Mouse (Mus musculus) embryonic facial prominence, embryonic 12.5 days (tissue): ENCODE results near the gene Xlr4a. TPM values are rescaled to one million over a fixed set of nuclear protein-coding genes. Genes with fewer than 3 reads are reported as not detected.
"Not testable (repeated sequence)": the region's sequence is repeated elsewhere in the genome, so short reads cannot be mapped to it uniquely, and the experiment has no call there.

ENCODE experiments used
- ATAC-seq: fragments of 200-750 bp; cut with Nextera tagmentation; 2 replicates; pipeline ENCODE4 v1.8.0; 2017; ENCODE audit not compliant: insufficient number of reproducible peaks, insufficient read depth, low FRiP score, low TSS enrichment
- H3K27ac ChIP-seq: fragments of 300-500 bp; sonication (generic); 2 replicates; pipeline ENCODE4 v1.5.1; 2016; ENCODE audit warnings: mild to moderate bottlenecking
- H3K27me3 ChIP-seq: fragments of 300-500 bp; sonication (generic); 2 replicates; pipeline ENCODE4 v1.6.1; 2016; ENCODE audit warnings: mild to moderate bottlenecking, moderate library complexity
- H3K36me3 ChIP-seq: fragments of 300-500 bp; sonication (generic); 2 replicates; pipeline ENCODE4 v1.6.1; 2016; ENCODE audit warnings: mild to moderate bottlenecking
- H3K4me1 ChIP-seq: fragments of 300-500 bp; sonication (generic); 2 replicates; pipeline ENCODE4 v1.6.1; 2016
- H3K4me2 ChIP-seq: fragments of 300-500 bp; sonication (generic); replicated peaks from 2 replicates; pipeline ENCODE4 v1.6.1; 2016; ENCODE audit warnings: mild to moderate bottlenecking, moderate library complexity
- H3K4me3 ChIP-seq: fragments of 300-500 bp; sonication (generic); 2 replicates; pipeline ENCODE4 v1.5.1; 2016; ENCODE audit warnings: mild to moderate bottlenecking
- H3K9ac ChIP-seq: fragments of 300-500 bp; sonication (generic); 2 replicates; pipeline ENCODE4 v1.6.1; 2016; ENCODE audit warnings: mild to moderate bottlenecking, moderate library complexity
- H3K9me3 ChIP-seq: fragments of 300-500 bp; sonication (generic); 2 replicates; pipeline ENCODE4 v1.6.1; 2016; ENCODE audit warnings: mild to moderate bottlenecking, moderate library complexity
- WGBS: fragments of 180-500 bp; shearing (Covaris S2); methylation state at CpG from one replicate; pipeline ENCODE4 v1.1.7; 2016; 5-methylcytosine and 5-hydroxymethylcytosine counted together
- polyA plus RNA-seq: library from polyadenylated mRNA; unstranded; fragments of >200 nt; fragmentation: Nextera tagmentation; extraction: Ambion mirVana; gene quantifications from 2 replicates; pipeline ENCODE4 v1.2.1, GENCODE M21; 2016

The Xlr4a gene
- polyA plus RNA-seq, result 0.68 and 1.1 TPM in 2 replicates

DNA sequence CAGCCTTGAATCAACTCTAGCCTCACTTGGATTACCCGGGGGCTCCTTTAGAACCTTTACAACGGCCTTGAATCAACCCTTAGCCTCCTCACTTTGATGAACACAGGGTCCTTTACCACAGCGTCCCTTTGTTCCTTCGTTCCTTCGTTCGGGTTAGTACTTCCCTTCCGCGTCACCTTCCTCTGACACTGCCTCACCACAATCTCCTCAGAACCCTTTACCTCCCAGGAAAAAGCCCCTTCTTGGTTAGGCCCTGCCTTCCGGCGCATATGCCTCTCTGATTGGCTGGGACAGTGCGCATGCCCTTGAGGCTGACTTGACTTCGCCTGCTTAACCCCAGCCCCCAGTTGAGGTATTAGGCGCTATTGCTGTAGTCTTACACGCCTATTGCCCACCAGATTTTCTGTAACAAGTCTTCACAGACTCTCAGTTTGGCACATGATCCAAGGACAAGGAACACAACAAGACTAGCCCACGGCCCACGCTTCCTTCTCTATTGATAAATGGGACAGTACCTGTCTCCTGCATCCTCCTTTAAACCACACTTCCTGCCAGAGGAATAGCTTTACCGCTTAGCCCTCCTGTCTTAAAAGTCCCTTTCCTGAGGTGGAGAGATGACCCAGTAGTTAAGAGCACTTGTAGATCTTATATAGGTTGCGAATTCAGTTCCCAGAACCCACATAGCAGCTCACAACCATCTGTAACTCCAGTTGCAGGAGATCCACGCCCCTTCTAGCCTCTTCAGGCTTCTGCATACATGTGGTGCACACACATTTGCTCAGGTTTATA, at the start of gene Xlr4a:
TSS of gene Xlr4a (minus strand) at position 212 of the 789 bp plus-strand sequence.
- not testable (repeated sequence) for H3K9ac ChIP-seq, H3K9me3 ChIP-seq, H3K4me3 ChIP-seq, H3K4me1 ChIP-seq, H3K36me3 ChIP-seq, H3K27me3 ChIP-seq, ATAC-seq, H3K4me2 ChIP-seq, H3K27ac ChIP-seq
- 80% methylated on average over 19 of the region's 19 CpGs for WGBS

DNA sequence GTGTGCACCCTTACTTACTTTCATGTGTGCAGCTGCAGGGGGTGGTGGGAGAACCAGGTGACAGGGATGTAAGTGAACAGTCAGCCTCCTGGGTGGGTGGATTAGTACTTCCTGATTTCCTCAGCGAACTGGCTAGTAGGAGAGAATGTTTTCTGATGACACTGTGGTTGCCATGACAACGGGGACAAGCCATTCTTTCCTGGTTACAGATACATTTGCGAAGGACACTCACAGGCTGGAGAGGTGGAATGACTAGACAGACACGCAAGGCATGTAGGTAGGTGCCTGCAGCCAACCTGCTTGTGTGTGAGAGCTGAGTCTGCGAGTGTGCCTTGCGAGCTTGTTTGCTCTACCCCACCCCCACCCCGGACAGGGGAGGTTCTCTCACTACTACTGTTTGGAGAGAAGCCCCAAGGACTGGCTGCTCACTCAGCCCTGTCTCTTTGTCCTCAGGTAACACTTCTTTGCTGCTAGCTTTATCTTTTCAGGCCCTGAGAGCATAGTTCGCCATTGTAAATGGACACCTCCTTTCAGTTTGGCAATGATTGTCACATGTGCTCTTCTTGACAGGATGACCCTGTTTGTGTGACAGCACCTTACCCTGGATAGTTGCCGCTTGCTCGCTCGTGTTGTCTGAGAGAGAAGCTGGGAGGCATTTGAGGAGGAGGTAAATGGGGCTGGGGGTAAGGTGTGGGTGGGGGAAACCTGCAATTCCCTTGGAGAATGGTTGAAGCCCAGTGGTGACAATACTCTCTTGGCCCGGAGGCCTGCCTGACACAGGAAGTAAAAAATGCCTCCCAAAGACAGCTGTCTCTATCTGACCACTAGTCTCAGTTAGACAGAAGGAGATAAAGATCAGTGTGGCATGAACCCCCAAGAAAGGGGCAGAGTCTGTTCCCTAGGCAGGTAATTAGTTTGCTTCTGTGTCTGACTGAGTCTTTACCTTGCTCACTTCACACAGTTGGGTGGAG, 40.9 kb upstream of the Xlr4a start:
- ATAC-seq, H3K4me3 ChIP-seq, H3K36me3 ChIP-seq, H3K27ac ChIP-seq, H3K4me1 ChIP-seq, H3K9me3 ChIP-seq, H3K27me3 ChIP-seq, H3K4me2 ChIP-seq, H3K9ac ChIP-seq: not testable (repeated sequence)
- WGBS, result no CpG with 5 or more reads among the region's 12 CpGs

DNA sequence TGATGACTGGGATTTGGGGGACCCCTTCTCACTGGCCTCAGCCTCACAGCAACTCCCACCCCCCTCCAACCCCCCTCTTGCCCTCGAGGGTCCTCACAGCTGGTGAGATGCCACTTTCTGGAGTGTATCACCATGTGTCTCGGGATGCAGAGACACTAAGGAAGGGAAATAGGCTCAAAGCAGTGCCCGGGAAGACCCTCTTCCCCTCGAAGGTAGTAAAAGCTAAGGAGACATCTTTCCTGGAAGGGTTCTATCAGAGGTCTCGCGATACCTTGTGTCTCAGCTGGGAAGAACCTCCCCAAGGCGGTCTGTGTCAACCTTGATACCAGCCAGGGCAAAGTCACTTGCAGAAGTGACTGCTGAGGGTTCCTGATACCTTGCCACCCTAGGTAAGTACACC, 34.5 kb upstream of the Xlr4a start, which contains the start of gene Gm14685:
TSS of gene Gm14685 (plus strand) at position 301 of the 400 bp plus-strand sequence.
- not testable (repeated sequence) for ATAC-seq

GRCm38 (mm10) chrX:73096941-73097508, 14.7 kb upstream of the Xlr4a start, which contains the start of gene Xlr3a:
Xlr3a (minus strand) TSS chrX:73097095.
- not testable (repeated sequence) for H3K9ac ChIP-seq, H3K36me3 ChIP-seq, H3K27me3 ChIP-seq, ATAC-seq, H3K4me3 ChIP-seq, H3K4me2 ChIP-seq, H3K9me3 ChIP-seq, H3K4me1 ChIP-seq, H3K27ac ChIP-seq
- 72% methylated on average over 13 of the region's 13 CpGs for WGBS

More for the DNA sequence above, 34.5 kb upstream of the Xlr4a start, which contains the start of gene Gm14685:
- not testable (repeated sequence) for H3K27ac ChIP-seq, H3K36me3 ChIP-seq, H3K9ac ChIP-seq, H3K4me1 ChIP-seq, H3K4me3 ChIP-seq, H3K9me3 ChIP-seq, H3K4me2 ChIP-seq, H3K27me3 ChIP-seq
- WGBS, result no CpG with 5 or more reads among the region's 7 CpGs

- ATAC-seq, H3K27me3 ChIP-seq: not testable (repeated sequence)
- 62% methylated on average over 2 of the region's 5 CpGs for WGBS
Observed at GRCm38 (mm10) chrX:73066765-73067312, 15.4 kb downstream of the Xlr4a start.

DNA sequence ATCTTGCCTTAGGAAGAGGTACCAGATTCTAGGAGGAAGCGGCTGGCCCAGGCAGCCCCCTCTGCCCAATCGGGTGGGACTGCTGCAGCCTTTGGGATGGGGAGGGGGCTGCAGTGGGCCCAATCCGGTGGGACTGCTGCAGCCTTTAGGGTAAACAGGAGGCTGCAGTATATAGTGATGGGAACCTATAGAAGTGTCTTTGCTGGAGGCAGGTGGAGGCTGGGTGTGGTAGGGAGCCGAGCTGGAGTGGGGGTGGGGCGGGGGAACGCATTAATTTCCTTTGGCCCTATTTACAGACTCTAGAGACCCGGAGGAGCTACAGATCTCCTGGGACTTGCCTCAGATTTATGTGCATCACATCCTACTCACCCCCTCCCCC, 17.9 kb downstream of the Xlr4a start, which contains the start of gene Pnma3:
TSS of gene Pnma3 (plus strand) at position 373 of the 379 bp plus-strand sequence.
- H3K9me3 ChIP-seq, result no peaks in the 10 kb centered on the region
- H3K4me2 ChIP-seq, result peak within 1 kb of the TSS; percentile 47
- no peaks in the 10 kb centered on the region for H3K36me3 ChIP-seq
- WGBS, result 23% methylated on average over 7 of the region's 7 CpGs
- no peak within 1 kb of the TSS for H3K27ac ChIP-seq
- peak within 1 kb of the TSS; percentile 23 for H3K4me3 ChIP-seq
- H3K27me3 ChIP-seq, result 0 out of 2 replicates have a peak, but pooled peaks cover 8% of the 10 kb centered on the region
- no peak for ATAC-seq
- H3K9ac ChIP-seq, result peak within 1 kb of the TSS; percentile 4; the same call in 1 of the 2 replicates
- no peaks in the 10 kb centered on the region for H3K4me1 ChIP-seq

More at GRCm38 (mm10) chrX:73066765-73067312, 15.4 kb downstream of the Xlr4a start:
- not testable (repeated sequence) for H3K27ac ChIP-seq, H3K4me1 ChIP-seq, H3K4me3 ChIP-seq, H3K9ac ChIP-seq, H3K9me3 ChIP-seq, H3K36me3 ChIP-seq, H3K4me2 ChIP-seq

DNA sequence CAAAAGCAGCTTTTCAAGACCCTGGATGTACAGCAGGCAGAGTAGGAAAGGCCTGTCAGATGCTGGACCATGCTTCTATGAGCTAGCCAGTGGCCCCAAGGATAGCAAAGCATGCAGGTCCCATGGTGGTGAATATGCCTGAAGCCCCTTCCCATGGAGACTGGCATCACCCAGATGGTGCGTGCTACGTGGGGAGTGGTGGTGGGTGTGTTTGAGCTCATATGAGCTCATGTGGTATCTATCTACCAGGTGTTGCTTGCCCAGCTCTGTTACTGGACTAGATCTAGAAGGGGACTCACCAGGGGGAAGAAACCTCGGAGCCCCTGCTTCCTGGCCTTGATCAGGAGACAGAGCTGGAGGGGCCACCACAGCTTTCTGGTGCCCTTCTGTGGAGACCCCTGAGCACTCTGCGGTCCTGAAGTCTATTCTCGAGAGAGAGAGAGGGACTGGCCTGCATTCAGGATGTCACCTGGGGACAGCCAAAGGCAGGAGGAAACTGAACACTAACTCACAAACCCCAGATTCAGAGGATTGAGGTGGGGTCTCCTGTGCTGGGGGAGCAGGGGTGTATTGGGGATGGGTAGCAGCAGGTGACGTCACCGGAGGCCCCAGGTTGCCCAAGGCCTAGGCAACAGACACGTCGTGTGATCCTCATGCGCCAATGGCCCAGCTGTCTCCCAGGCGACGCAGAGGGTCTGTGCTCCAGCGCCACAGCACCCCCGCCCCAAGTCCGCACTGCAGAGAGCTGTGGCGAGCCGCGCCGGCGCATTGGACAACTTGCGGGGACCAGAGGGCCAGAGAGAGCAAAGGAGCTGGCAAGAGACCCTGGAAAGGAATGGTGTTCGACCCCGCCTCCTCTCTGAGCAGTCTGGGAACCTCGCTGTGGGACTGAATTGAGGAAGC, 18.5 kb downstream of the Xlr4a start:
- peak overlapping the region; percentile 47 for H3K4me2 ChIP-seq
- H3K4me3 ChIP-seq, result peak overlapping the region; percentile 23
- no peaks in the 10 kb centered on the region for H3K4me1 ChIP-seq
- H3K9ac ChIP-seq, result peak overlapping the region; percentile 4; the same call in 1 of the 2 replicates
- no peaks in the 10 kb centered on the region for H3K36me3 ChIP-seq
- ATAC-seq, result 0 out of 2 replicates have a peak, but pooled peaks have one; percentile 56
- H3K27me3 ChIP-seq, result 0 out of 2 replicates have a peak, but pooled peaks cover 8% of the 10 kb centered on the region
- 32% methylated on average over 24 of the region's 24 CpGs for WGBS
- no peaks in the 10 kb centered on the region for H3K9me3 ChIP-seq
- no peak overlapping the region for H3K27ac ChIP-seq

- 55% methylated on average over 5 of the region's 5 CpGs for WGBS
- Histone ChIP-seq H3K9me3 (no peaks in the 10 kb centered on the region), H3K4me3 (no peak overlapping the region), H3K27ac (no peak overlapping the region), H3K9ac (no peak overlapping the region), H3K4me1 (no peaks in the 10 kb centered on the region), H3K4me2 (no peak overlapping the region), H3K36me3 (no peaks in the 10 kb centered on the region), H3K27me3 (0 out of 2 replicates have a peak, but pooled peaks cover 8% of the 10 kb centered on the region)
- ATAC-seq, result no peak
Observed at GRCm38 (mm10) chrX:73062323-73062722, 20.0 kb downstream of the Xlr4a start.

DNA sequence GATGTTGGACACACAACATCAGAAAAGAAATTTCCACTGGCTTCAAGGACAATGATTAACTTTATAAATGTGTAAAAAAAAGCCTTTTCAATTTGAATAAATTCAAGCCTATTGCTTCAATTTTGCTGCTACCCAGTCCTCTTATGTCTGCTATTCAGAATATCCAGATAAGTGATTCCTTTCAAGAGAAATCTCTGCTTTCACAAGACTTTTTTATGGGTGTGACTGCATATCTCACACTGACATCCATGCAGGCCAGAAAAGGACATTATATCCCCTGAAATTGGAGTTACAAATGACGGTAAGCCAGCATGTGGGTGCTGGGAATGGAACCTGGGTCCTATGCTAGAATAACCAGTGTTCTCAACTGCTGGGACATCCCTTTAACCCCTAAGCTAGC, 20.8 kb downstream of the Xlr4a start:
- no peaks in the 10 kb centered on the region for H3K36me3 ChIP-seq
- no peak overlapping the region for H3K9ac ChIP-seq
- H3K27ac ChIP-seq, result no peak overlapping the region
- no peak overlapping the region for H3K4me2 ChIP-seq
- H3K4me3 ChIP-seq, result no peak overlapping the region
- 83% methylated on average over 1 of the region's 1 CpGs for WGBS
- H3K4me1 ChIP-seq, result no peaks in the 10 kb centered on the region
- no peak for ATAC-seq
- H3K27me3 ChIP-seq, result 0 out of 2 replicates have a peak, but pooled peaks cover 8% of the 10 kb centered on the region
- H3K9me3 ChIP-seq, result no peaks in the 10 kb centered on the region

DNA sequence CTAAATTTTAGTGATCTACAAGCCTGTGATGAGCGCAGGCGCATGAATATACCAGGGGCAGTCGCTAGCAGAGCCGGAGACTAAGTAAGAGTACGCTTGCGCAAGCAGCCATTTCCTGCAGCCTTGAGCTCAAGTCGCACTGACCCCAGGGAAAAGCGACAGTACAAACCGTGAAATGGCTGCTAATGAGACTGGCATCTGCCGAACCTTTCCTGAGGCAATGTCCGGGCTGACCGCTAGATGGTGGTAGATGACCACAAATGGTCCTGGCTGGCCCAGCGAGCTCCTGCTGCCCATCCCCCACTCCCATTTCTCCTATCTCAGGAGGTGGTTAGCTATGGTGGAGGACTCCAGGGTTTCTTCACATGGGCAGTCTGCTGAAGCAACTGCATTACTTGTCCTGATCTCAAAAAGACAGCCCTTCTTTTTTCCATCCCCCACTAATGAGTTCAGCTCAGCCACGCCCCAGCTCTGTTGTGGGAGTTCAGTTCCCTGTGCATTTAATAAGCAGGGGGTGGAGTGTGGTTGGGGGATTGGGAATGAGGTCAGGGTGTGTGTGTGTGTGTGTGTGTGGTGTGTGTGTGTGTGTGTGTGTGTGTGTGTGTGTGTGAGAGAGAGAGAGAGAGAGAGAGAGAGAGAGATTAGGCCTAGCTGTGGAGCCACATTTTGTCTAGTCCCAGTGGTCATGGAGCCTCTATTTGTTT, 28.3 kb downstream of the Xlr4a start:
- 16% methylated on average over 14 of the region's 14 CpGs for WGBS
- peak; percentile 93 for ATAC-seq
- H3K4me3 ChIP-seq, result no peak overlapping the region

More for the DNA sequence above, 28.3 kb downstream of the Xlr4a start:
- Histone ChIP-seq H3K36me3 (no peaks in the 10 kb centered on the region), H3K9me3 (no peaks in the 10 kb centered on the region), H3K4me1 (no peaks in the 10 kb centered on the region), H3K27ac (no peak overlapping the region), H3K27me3 (no peaks in the 10 kb centered on the region), H3K4me2 (peak overlapping the region; percentile 21; the same call in 1 of the 2 replicates), H3K9ac (no peak overlapping the region)
